ENCODE assay signal across 20 mouse cellular contexts in the genomic region with DNA sequence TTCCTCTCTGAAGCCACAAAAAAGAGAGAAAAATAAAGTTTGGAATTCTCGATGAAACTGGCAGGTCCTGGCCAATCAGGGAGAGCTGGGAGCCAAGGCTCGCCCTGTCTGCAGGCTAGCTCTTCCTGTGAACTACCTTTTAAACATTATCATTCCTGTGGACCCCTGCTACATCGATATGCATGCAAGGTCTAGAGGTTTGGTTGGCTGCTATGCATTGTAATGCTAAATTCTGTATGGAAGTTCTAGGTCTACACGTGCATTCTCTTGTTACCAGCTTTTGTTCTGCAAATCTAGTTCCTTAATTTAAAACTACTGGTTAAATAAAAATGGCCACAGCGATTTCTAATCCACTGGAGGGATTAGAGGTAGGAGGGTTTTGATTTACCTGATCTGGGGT. TPM values are rescaled to one million over a fixed set of nuclear protein-coding genes. Genes with fewer than 3 reads are reported as not detected.
"Had no signal": no experiment of that assay in that cellular context is flagged by ENCODE, and none has a peak within 500 bp of the region (broad histone marks: within the 10 kb centered on the region; RNA-seq: fewer than 3 reads in every experiment).

No protein-coding gene starts in this region.

- H3K36me3 ChIP-seq: midbrain, embryonic 10.5 days; midbrain, embryonic 12.5 days; neural tube, embryonic 13.5 days; neural tube, embryonic 15.5 days had no signal

- H3K27ac ChIP-seq: midbrain, embryonic 10.5 days; midbrain, embryonic 12.5 days; neural tube, embryonic 13.5 days; neural tube, embryonic 15.5 days had no signal

- H3K27me3 ChIP-seq: midbrain, embryonic 12.5 days; neural tube, embryonic 13.5 days; neural tube, embryonic 15.5 days had no signal

- DNase-seq: lung, adult 18-20 months; lung, embryonic 14.5 days; lung, postnatal 10 days; lung, postnatal 4 days; midbrain, embryonic 14.5 days; retina, postnatal 1 day; right cerebral cortex, adult 18-20 months; right cerebral cortex, postnatal 25 days; right cerebral cortex, postnatal 4 days; spleen, adult 18-20 months; thymus, adult 2 months; thymus, postnatal 25 days had no signal

- H3K4me2 ChIP-seq: lung, embryonic 14.5 days; midbrain, embryonic 12.5 days; neural tube, embryonic 13.5 days; neural tube, embryonic 15.5 days had no signal

- H3K4me3 ChIP-seq: midbrain, embryonic 10.5 days; midbrain, embryonic 12.5 days; myocyte; neural tube, embryonic 13.5 days; neural tube, embryonic 15.5 days had no signal

- H3K9me3 ChIP-seq: midbrain, embryonic 10.5 days; midbrain, embryonic 12.5 days; neural tube, embryonic 13.5 days; neural tube, embryonic 15.5 days had no signal

- H3K9ac ChIP-seq: lung, embryonic 14.5 days; midbrain, embryonic 12.5 days; neural tube, embryonic 13.5 days; neural tube, embryonic 15.5 days had no signal

- ATAC-seq: midbrain, embryonic 16.5 days had no signal

RNA-seq across cellular contexts. Expression of gene Slc5a11, which starts 3.1 kb away (rescaled TPM):
- total RNA-seq: megakaryocyte-erythroid progenitor cell, adult 5-6 weeks had no signal
- polyA plus RNA-seq: myocyte; neural tube, embryonic 11.5 days; neural tube, embryonic 13.5 days had no signal
